Mouse (Mus musculus) kidney, adult 11 months (tissue): ENCODE measurements around the gene Pde4d.
A peak's percentile ranks its signal among the peaks of the same experiment; 100 is the strongest.

ENCODE experiments used
- DNase-seq: peaks from one replicate; pipeline ENCODE4 v3.0.0; 2022

Gene Pde4d

GRCm38 (mm10) chr13:109331563-109331962 is 881.8 kb downstream of the Pde4d start:
- DNase-seq: no peak

GRCm38 (mm10) chr13:109341902-109342301 is 892.2 kb downstream of the Pde4d start:
- DNase-seq: no peak

GRCm38 (mm10) chr13:109342469-109342868 is 892.7 kb downstream of the Pde4d start:
- no peak for DNase-seq

- peak; percentile 69 for DNase-seq
These were observed 893.8 kb downstream of the Pde4d start for GRCm38 (mm10) chr13:109343596-109343995.

- no peak for DNase-seq
These were observed 898.0 kb downstream of the Pde4d start for GRCm38 (mm10) chr13:109347770-109348169.

GRCm38 (mm10) chr13:109348316-109348715 is 898.6 kb downstream of the Pde4d start:
- no peak for DNase-seq

- no peak for DNase-seq
These were observed 900.4 kb downstream of the Pde4d start for GRCm38 (mm10) chr13:109350100-109350499.

- DNase-seq: no peak
These were observed 904.3 kb downstream of the Pde4d start for GRCm38 (mm10) chr13:109354017-109354416.

- DNase-seq: no peak
These were observed 906.5 kb downstream of the Pde4d start for GRCm38 (mm10) chr13:109356252-109356651.

- DNase-seq: no peak
These were observed 910.2 kb downstream of the Pde4d start for GRCm38 (mm10) chr13:109359994-109360393.

- DNase-seq: no peak
These were observed 912.6 kb downstream of the Pde4d start for GRCm38 (mm10) chr13:109362340-109362739.

- DNase-seq: no peak
These were observed 924.7 kb downstream of the Pde4d start for GRCm38 (mm10) chr13:109374465-109374864.

GRCm38 (mm10) chr13:109376681-109377080 is 926.9 kb downstream of the Pde4d start:
- no peak for DNase-seq

- no peak for DNase-seq
These were observed 930.4 kb downstream of the Pde4d start for GRCm38 (mm10) chr13:109380149-109380548.

- no peak for DNase-seq
These were observed 939.0 kb downstream of the Pde4d start for GRCm38 (mm10) chr13:109388626-109389220.

GRCm38 (mm10) chr13:109402396-109402795 is 952.6 kb downstream of the Pde4d start:
- peak; percentile 12 for DNase-seq

GRCm38 (mm10) chr13:109402936-109403335 is 953.2 kb downstream of the Pde4d start:
- DNase-seq: no peak

GRCm38 (mm10) chr13:109406341-109406740 is 956.6 kb downstream of the Pde4d start:
- DNase-seq: no peak

- no peak for DNase-seq
These were observed 957.6 kb downstream of the Pde4d start for GRCm38 (mm10) chr13:109407371-109407770.

- no peak for DNase-seq
These were observed 970.7 kb downstream of the Pde4d start for GRCm38 (mm10) chr13:109420426-109420825.

- no peak for DNase-seq
These were observed 975.2 kb downstream of the Pde4d start for GRCm38 (mm10) chr13:109424906-109425305.

- DNase-seq: no peak
These were observed 975.8 kb downstream of the Pde4d start for GRCm38 (mm10) chr13:109425548-109425947.

GRCm38 (mm10) chr13:109426058-109426457 is 976.3 kb downstream of the Pde4d start:
- no peak for DNase-seq

- no peak for DNase-seq
These were observed 977.8 kb downstream of the Pde4d start for GRCm38 (mm10) chr13:109427541-109427940.

- no peak for DNase-seq
These were observed 979.8 kb downstream of the Pde4d start for GRCm38 (mm10) chr13:109429544-109429943.
